Mouse (Mus musculus): ENCODE measurements around the gene Cntnap2.

Gene Cntnap2

DNA sequence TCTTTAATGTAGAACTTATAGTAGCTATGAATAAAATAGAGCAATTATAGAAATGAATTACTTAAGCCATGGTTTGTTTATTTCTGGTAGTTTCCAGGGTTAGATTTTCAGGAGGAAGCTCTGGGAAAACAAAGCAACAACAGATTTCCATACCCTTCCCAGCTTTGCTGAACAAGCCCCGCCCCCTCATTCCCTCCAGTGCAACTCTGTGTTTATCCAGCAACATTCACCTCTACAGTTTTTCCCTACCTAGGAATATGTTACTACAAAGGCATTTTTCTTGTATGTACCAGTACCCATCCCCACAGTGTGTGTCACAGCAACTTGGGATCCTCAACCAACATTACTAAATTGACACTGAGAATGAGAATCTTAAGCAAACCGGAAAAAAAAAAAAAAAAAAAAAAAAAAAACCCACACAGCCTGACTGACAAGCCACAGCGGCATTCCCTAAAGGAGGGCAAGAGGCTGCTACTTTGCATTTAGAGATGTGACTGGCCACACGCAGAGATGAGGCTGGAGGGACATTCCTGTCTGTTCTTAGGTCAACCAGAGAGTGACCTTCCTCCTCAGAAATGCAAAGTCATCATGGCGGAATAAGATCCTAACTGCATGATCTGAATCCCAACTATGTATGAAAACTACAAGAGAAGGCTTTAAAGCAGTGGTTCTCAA is 2260.3 kb downstream of the Cntnap2 start:
- peak; percentile 46 for DNase-seq

DNA sequence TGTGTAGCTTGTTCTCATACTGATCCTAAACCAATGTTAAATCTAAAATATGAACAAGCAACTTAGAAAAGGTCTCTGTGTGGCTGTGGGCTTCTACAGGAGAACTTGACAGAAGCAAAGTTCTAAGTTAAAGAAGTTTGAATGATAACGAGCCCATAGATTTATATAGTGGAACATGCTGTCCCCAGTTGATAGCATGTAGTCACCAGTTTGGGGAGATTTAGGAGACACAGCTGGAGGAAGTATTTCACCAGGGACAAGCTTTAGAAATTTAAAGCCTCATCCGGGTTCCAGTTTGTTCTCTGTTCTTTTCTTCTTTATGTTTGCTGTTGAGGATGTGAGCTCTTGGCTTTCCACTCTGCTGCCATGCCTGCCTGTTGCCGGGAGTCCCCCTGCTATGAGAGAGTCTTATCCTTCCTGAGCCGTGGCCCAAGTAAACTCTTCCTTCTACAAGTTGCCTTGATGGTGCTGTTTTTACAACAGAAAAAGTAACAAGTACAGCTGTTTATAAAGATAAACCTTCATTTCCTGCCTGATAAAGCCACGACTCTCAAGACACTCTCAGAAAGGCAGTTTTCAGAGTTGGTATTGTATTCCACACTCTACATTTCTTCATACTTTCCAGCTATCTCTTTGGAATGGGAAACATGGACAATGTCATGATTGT is 2264.1 kb downstream of the Cntnap2 start:
- DNase-seq: peak; percentile 25

- peak; percentile 44 for DNase-seq
Measured at GRCm38 (mm10) chr6:47323886-47324285, 2264.7 kb downstream of the Cntnap2 start.

DNA sequence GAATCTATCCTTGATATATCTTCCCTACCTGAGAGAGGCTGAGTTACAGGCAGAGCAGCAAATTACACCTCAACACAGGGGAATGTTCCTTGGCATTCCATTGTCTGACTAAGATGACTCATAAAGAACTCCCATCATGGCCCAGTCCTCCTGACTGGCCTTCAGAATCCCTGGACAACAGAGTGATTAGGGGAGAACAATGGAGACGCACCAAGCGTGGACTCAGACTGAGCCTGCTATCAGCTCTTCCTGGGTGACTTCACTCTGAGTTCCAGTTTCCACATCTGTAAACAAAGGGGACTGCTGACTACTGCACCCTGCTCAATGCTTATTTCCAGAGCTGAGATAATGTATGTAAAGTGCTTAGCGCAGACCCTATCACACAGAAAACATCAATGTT is 2269.1 kb downstream of the Cntnap2 start:
- no peak for DNase-seq

DNA sequence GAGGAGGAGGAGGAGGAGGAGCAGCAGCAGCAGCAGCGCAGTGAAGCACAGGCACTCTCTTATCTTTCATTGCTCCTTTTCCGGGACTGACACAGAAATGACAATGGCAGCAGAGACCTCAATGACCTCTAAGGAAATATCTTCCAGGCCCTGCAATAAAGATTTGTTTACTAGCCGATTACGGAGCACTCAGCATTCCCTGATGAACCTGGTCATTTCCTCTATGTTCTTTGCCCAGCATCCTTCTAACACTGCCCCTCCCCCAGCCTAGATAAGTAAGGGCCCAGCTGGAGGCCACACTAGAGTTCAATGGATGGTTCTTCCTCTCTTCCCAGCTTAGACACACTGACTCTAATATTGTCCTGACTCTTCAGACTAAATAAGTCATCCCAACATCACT is 2270.1 kb downstream of the Cntnap2 start:
- no peak for DNase-seq

- no peak for DNase-seq
Measured at GRCm38 (mm10) chr6:47333016-47333415, 2273.9 kb downstream of the Cntnap2 start.

- no peak for DNase-seq
Measured at GRCm38 (mm10) chr6:47334377-47334776, 2275.2 kb downstream of the Cntnap2 start.

GRCm38 (mm10) chr6:47337300-47337699 is 2278.1 kb downstream of the Cntnap2 start:
- DNase-seq: no peak

DNA sequence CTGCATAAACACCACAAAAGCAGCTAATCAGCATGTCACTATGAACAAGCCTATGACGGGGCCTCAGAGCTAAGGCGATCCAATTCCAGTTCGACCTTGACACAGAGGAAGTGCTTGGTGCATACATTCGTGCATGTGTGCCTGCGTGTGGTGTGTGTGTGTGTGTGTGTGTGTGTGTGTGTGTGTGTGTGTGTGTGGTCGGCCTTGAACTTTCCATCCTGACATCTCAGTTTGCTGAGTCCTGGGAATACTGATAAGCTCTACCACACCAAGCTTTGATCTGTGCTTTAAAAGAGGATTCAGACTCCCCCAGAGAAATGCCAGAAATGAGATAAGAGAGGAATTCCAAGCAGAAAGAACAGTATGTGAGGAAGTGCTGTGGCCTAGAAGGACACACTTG is 2279.0 kb downstream of the Cntnap2 start:
- DNase-seq: no peak

DNA sequence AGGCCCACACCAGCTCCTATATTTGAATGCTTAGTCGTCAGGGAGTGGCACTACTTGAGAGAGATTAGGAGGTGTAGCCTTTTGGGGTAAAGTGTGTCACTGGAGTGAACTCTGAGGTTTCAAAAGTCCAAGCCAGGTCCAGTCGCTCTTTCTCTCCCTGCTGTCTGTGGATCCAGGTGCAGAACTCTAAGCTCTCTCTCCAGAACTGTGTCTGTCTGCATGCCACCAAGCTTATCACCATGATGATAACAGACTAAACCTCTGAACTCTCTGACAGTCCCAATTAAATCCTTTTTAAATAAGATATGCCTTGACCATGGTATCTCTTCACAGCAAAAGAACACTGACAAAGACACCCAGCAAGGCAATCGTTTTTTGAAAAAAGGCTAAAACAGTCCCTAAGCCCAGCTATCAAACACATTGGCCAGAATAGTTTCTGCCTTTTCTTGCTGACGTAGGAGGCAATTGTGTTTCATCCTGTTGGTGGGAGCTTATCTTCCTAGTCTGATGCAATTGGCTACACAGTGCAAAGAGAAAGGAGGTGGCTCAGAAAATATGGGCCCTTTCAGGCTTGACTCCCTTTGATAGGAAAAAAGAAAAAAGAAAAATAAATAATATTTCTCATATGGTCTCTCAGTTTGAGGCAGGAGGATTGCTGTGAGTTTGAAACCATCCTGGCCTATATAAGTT is 2281.8 kb downstream of the Cntnap2 start:
- no peak for DNase-seq

DNA sequence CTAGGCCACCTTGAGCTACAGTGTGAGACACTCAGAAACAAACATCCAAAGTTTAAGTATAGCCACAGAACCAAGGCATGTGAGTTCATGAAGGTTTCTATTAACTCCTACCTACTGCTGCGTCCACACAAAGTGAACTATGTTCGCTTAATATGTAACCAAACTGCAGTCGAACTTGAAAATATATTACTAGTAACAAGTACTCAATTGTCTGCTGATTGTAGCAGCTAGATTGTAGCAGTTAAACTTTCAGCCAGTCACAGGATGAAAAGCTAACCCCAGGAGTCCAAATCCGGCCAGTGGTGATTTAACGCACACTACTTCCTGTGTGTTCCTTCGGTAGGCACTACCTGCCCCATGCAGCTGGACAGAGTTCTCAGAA is 2282.3 kb downstream of the Cntnap2 start:
- DNase-seq: no peak

DNA sequence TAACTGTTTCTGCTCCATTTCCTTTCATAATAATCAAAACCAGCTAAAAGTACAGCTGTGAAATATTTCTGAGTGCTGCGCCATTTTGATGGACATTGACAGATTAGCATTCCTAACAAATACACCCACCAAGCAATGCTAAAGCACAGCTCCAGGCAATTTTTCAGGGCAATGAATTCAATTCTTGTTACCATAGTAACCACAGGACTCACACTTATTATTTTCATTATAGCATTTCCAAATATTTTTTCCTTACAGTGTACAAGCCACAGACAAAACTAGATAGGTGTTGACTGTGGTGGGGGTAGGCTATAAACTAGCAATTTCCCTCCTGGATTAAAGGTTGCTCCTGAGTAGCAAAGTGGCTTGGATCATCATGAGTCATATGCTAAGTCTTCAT is 2284.1 kb downstream of the Cntnap2 start:
- DNase-seq: no peak

DNA sequence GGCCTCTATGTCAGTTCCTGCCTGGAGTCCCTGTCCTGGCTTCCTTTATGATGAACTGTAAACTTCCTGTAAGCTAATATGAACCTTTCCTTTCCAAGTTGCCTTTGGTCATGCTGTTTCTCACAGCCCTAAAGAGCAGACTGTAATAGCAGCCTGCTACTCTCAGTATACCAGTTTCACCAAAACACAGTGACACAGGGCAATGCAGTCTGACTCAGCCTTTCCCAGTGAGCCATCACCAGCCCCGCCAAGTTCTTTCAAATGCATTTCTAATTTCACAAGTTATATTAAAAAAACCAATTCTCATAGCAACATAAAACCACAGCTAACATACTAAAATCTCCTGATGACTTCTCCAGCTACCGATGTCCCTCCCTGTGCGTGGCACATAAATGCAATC is 2285.5 kb downstream of the Cntnap2 start:
- DNase-seq: no peak

GRCm38 (mm10) chr6:47350100-47350690 is 2291.0 kb downstream of the Cntnap2 start:
- DNase-seq: no peak

Data from heart, adult 11 months (tissue).